Mouse (Mus musculus) erythroblast, embryonic 14.5 days (primary cell): Measurements from ENCODE around the gene Ubd.

ENCODE experiments used
- GATA1 ChIP-seq: IDR thresholded peaks from 2 replicates; pipeline ENCODE4 v1.6.1; 2012; ENCODE audit warnings: low read length, inconsistent platforms, mixed read lengths
- TAL1 ChIP-seq: IDR thresholded peaks from 3 replicates; pipeline ENCODE4 v1.6.1; 2012; ENCODE audit warnings: low read length, inconsistent platforms, mixed read lengths

DNA sequence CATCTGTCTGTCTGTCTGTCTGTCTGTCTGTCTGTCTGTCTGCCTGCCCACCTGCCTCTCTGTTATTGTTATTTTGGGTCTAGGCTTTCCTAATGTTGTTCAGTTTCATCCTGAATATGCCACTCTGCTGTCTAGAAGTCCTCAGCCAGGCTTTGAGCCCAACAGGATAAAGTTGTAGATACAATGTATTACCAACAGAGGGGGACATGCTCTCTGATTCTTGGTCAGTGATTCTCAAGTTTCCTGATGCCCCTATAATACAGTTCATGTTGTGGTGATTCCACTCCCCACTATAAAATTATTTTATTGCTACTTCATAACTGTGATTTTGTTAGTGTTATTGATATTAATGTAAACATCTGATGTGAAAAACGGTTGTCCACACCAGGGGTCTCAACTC lies 28.2 kb downstream of the Ubd start:
- TF ChIP-seq GATA1 (no peak), TAL1 (no peak)
